Mouse (Mus musculus) lung, embryonic 14.5 days (tissue): ENCODE results near the gene Susd2. TPM values are rescaled to one million over a fixed set of nuclear protein-coding genes. Genes with fewer than 3 reads are reported as not detected.
A peak's percentile ranks its signal among the peaks of the same experiment; 100 is the strongest.

Source experiments
- ATAC-seq: fragments of 200-750 bp; cut with Nextera tagmentation; 2 replicates; pipeline ENCODE4 v1.8.0; 2017; ENCODE audit warnings: mild to moderate bottlenecking, moderate TSS enrichment, moderate library complexity; ENCODE audit not compliant: insufficient read depth
- DNase-seq: peaks from one replicate; pipeline ENCODE4 v3.0.0-alpha.2; 2015
- H3K27ac ChIP-seq: fragments of 300-500 bp; sonication (generic); 2 replicates; pipeline ENCODE4 v1.5.1; 2014; ENCODE audit warnings: low read depth, mild to moderate bottlenecking, moderate library complexity
- H3K27me3 ChIP-seq: fragments of 300-500 bp; sonication (generic); 2 replicates; pipeline ENCODE4 v1.6.1; 2014; ENCODE audit warnings: low read length, control low read depth; ENCODE audit not compliant: insufficient read depth
- H3K36me3 ChIP-seq: fragments of 300-500 bp; sonication (generic); 2 replicates; pipeline ENCODE4 v1.6.1; 2014; ENCODE audit warnings: control low read depth; ENCODE audit not compliant: insufficient read depth
- H3K4me1 ChIP-seq: fragments of 300-500 bp; sonication (generic); 2 replicates; pipeline ENCODE4 v1.6.1; 2014; ENCODE audit warnings: antibody characterized with exemption, control low read depth; ENCODE audit not compliant: insufficient read depth
- H3K4me2 ChIP-seq: fragments of 300-500 bp; sonication (generic); 2 replicates; pipeline ENCODE4 v1.6.1; 2014; ENCODE audit warnings: mild to moderate bottlenecking
- H3K4me3 ChIP-seq: fragments of 300-500 bp; sonication (generic); 2 replicates; pipeline ENCODE4 v1.5.1; 2014; ENCODE audit warnings: low read depth, low read length
- H3K9ac ChIP-seq: fragments of 300-500 bp; sonication (generic); 2 replicates; pipeline ENCODE4 v1.6.1; 2014
- H3K9me3 ChIP-seq: fragments of 300-500 bp; sonication (generic); 2 replicates; pipeline ENCODE4 v1.6.1; 2016; ENCODE audit warnings: low read depth, low read length, control low read depth
- CTCF ChIP-seq: IDR thresholded peaks from 2 replicates; pipeline ENCODE4 v1.5.1; 2016; ENCODE audit warnings: antibody characterized with exemption, low read depth
- WGBS: fragments of 180-500 bp; shearing (Covaris S2); extraction: QIAGEN DNeasy Blood & Tissue Kit; methylation state at CpG from one replicate; pipeline ENCODE4 v1.1.7; 2014; 5-methylcytosine and 5-hydroxymethylcytosine counted together
- polyA plus RNA-seq: library from polyadenylated mRNA; unstranded; fragments of >200 nt; fragmentation: Nextera tagmentation; extraction: Ambion mirVana; gene quantifications from 2 replicates; pipeline ENCODE4 v1.2.1, GENCODE M21; 2014

The Susd2 gene
- polyA plus RNA-seq, 1 experiment from 2014 or later = 5.9 TPM

DNA sequence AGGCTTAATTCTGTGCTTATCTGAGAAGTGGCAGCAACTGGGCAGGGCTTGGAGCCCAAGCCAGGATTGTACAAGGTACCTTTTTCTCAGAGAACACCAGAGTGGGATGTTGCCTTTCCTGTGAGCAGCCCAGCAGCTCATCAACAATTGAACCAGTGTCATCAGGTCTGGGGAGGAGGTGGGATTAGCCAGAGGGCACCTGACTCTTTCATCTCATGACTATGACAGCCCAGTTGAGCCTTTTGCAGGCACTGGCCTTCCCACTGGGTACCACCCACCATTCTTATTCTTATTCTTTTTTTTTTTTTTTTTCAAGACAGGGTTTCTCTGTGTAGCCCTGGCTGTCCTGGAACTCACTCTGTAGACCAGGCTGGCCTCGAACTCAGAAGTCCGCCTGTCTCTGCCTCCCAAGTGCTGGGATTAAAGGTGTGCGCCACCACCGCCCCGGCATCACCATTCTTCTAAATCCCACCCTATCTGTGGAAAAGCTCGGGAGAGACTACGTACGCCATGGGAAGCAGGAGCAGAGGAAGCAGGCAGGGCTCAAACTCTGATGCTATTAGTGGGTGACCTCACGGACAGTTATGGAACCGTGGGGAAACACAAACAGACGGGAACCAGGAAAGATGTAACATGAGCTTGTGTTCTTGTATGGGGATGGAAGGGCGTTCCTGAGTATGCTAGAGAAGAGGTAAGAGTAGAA is 7.6 kb downstream of the Susd2 start:
- no peak for ATAC-seq
- H3K27ac ChIP-seq = no peak overlapping the region
- H3K4me2 ChIP-seq = no peak overlapping the region
- TF ChIP-seq CTCF = no peak
- no peak overlapping the region for H3K4me3 ChIP-seq
- no peaks in the 10 kb centered on the region for H3K4me1 ChIP-seq
- no peaks in the 10 kb centered on the region for H3K36me3 ChIP-seq
- no peak for DNase-seq
- no peaks in the 10 kb centered on the region for H3K27me3 ChIP-seq
- H3K9me3 ChIP-seq = no peaks in the 10 kb centered on the region
- no peak overlapping the region for H3K9ac ChIP-seq
- WGBS = 81% methylated on average over 12 of the region's 12 CpGs

DNA sequence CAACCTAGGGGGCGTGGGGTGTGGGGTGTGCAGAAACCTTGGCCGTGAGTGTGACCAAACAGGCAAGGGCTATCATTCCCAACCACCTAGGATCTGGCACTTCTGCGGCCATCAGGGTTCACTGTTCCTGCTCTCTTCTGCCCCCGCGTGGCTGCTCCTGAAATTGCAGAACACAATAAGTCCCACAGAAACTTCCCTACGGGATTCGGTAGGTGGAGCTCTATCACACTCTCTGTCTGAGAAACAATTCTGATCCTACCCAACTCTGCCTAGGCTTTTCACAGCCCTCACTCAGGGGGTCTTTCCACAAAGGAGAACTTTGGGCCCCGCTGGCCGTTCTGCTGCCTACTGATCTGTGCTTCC is 8.1 kb downstream of the Susd2 start:
- WGBS = 4% methylated on average over 9 of the region's 9 CpGs
- ATAC-seq (no peak), DNase-seq (peak; percentile 91)
- no peaks in the 10 kb centered on the region for H3K27me3 ChIP-seq
- no peak overlapping the region for H3K4me3 ChIP-seq
- peak; percentile 96 for TF ChIP-seq CTCF
- no peak overlapping the region for H3K4me2 ChIP-seq
- H3K4me1 ChIP-seq = no peaks in the 10 kb centered on the region
- no peak overlapping the region for H3K9ac ChIP-seq
- H3K36me3 ChIP-seq = no peaks in the 10 kb centered on the region
- no peak overlapping the region for H3K27ac ChIP-seq
- H3K9me3 ChIP-seq = no peaks in the 10 kb centered on the region

DNA sequence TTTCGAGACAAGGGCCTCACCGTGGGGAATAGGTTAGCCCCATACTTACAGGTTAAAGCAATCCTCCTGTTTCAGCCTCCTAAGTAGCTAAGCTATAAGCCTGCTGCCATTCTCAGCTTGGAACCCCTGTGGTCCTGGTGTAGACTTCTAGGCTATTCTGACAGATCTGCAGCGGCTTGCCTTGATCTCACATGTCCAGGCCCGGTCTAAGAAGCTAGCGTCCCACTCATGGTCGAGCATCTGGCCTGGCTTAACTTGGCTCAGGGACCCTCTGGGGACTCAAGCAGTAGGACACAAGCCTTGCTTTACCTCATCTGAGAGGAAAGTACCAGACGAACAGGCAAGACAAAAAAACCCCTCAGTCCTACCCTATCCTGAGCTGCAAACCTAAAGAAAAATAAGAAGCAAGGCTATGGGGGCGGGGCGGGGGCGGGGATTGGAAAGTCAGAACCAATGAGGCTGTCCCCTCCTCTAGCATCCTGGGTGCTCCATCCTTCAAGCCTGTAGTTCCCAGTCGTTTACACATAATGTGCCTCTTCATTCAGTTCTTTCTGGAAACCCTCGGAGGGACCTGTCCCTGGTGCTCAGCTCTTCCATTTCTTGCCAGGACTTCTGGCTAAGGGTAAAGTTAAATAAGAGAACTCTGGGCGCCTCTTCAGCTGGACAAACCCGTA is 8.7 kb downstream of the Susd2 start:
- Histone ChIP-seq H3K27ac (no peak overlapping the region), H3K36me3 (no peaks in the 10 kb centered on the region), H3K4me2 (no peak overlapping the region), H3K4me1 (no peaks in the 10 kb centered on the region), H3K4me3 (no peak overlapping the region), H3K27me3 (no peaks in the 10 kb centered on the region), H3K9me3 (no peaks in the 10 kb centered on the region), H3K9ac (no peak overlapping the region)
- WGBS = 65% methylated on average over 14 of the region's 14 CpGs
- no peak for TF ChIP-seq CTCF
- no peak for ATAC-seq
- no peak for DNase-seq

DNA sequence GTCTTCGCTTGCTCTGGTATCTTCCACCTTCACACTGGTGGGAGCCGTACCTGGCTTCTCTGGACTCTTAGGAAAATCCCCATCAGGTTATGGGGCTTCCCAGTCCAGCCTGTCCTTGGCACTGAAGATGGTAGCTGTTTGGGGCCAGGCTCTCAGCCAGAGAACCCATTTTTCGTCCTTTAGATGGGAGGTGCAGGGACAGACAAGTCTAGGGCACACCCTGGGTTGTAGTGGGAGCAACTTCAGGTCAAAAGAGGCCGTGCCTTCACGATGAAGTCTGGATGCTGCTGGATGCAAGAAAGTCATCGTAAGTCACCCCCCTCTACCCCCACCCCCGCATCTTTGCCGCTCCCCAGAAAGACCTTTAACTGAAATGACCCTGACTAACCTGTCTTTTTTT is 9.2 kb downstream of the Susd2 start:
- Histone ChIP-seq H3K27ac (no peak overlapping the region), H3K9me3 (no peaks in the 10 kb centered on the region), H3K4me1 (no peaks in the 10 kb centered on the region), H3K4me3 (no peak overlapping the region), H3K27me3 (no peaks in the 10 kb centered on the region), H3K4me2 (no peak overlapping the region), H3K36me3 (no peaks in the 10 kb centered on the region), H3K9ac (no peak overlapping the region)
- ATAC-seq = no peak
- WGBS = 93% methylated on average over 8 of the region's 8 CpGs
- no peak for TF ChIP-seq CTCF
- no peak for DNase-seq

DNA sequence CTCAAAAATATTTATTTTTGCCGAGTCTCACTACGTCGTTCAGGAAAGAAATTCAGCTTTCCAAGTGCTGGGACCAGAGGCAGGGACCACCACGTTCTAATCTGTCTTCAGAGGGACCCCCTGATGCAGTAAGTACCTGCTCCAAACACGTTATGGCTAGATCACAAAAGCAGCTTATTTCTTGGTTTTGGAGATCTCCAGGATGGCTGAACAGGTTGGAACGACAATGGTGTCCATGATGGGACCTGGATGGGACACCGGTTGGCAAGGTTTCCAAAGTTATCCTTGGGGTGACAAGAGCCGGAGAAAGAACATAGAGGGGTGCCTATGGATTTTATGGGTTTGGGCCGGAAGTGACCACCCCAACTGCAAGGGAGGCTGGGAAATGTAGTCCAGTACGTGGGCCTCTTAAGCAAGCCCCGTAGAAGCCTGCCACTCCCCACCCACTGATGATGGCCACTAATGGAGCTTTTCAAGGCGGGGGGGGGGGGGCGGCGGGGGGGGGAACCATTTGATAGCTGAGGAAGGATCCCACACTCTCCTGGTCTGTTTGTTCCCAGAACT is 10.2 kb downstream of the Susd2 start:
- Histone ChIP-seq H3K9ac (no peak overlapping the region), H3K9me3 (no peaks in the 10 kb centered on the region), H3K27ac (no peak overlapping the region), H3K4me2 (no peak overlapping the region), H3K27me3 (no peaks in the 10 kb centered on the region), H3K4me3 (no peak overlapping the region), H3K4me1 (no peaks in the 10 kb centered on the region), H3K36me3 (no peaks in the 10 kb centered on the region)
- WGBS = 73% methylated on average over 14 of the region's 14 CpGs
- no peak for TF ChIP-seq CTCF
- ATAC-seq (no peak), DNase-seq (no peak)

DNA sequence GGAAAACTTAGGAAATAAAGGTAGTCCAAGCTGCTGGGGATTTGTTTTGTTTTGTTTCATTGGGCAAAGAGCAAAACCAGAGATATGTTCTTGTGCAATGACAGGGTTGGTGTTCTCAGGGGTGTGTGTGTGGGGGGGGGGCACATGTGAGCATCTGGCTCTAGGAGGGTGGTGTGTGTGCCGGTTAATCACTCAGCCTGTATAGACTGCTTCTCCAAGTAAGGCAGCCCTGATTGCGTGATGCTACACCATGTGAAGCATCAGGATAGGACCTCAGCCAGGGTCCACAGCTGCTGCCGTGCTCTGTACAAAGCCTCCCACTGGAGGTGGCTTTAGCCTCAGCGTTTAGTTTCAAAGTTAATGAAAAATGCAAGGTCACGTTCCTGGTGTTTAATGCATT is 10.8 kb downstream of the Susd2 start:
- no peaks in the 10 kb centered on the region for H3K36me3 ChIP-seq
- H3K27ac ChIP-seq = no peak overlapping the region
- H3K9ac ChIP-seq = no peak overlapping the region
- TF ChIP-seq CTCF = no peak
- H3K9me3 ChIP-seq = no peaks in the 10 kb centered on the region
- no peaks in the 10 kb centered on the region for H3K27me3 ChIP-seq
- no peak overlapping the region for H3K4me2 ChIP-seq
- no peak overlapping the region for H3K4me3 ChIP-seq
- DNase-seq = no peak
- WGBS = 69% methylated on average over 5 of the region's 5 CpGs
- H3K4me1 ChIP-seq = no peaks in the 10 kb centered on the region
- no peak for ATAC-seq

DNA sequence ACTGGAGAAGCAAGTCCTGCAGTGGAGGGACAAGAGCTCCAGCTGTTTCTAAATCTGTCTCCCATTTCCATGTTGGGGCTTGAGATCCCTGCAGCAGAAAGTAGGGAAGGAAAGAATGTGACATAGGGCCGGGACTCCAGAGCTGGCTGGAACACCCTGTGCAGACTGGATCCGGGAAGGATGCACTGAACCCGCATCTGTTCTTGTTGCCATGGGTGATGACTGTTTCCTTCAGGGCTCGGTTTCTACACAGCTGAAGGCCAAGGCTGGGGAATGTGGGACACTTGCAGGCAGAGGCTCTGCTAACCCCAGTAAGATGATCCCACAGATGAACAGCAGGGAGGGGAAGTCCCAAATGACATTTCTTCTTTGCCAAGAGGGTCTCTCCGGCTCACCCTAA is 11.2 kb downstream of the Susd2 start:
- 39% methylated on average over 5 of the region's 5 CpGs for WGBS
- no peak overlapping the region for H3K27ac ChIP-seq
- no peak for TF ChIP-seq CTCF

More for the DNA sequence above, 11.2 kb downstream of the Susd2 start:
- no peaks in the 10 kb centered on the region for H3K36me3 ChIP-seq
- no peak overlapping the region for H3K4me2 ChIP-seq
- H3K9ac ChIP-seq = no peak overlapping the region
- DNase-seq = no peak
- no peaks in the 10 kb centered on the region for H3K9me3 ChIP-seq
- no peaks in the 10 kb centered on the region for H3K27me3 ChIP-seq
- ATAC-seq = no peak
- H3K4me1 ChIP-seq = no peaks in the 10 kb centered on the region
- no peak overlapping the region for H3K4me3 ChIP-seq
